Mouse (Mus musculus): ENCODE measurements around the gene Mxra8. TPM values are rescaled to one million over a fixed set of nuclear protein-coding genes. Genes with fewer than 3 reads are reported as not detected.

The Mxra8 gene
- 28.8 and 29.3 TPM in 2 replicates for polyA plus RNA-seq (2014; fragmentation: Nextera tagmentation; extraction: Ambion mirVana)

- ATAC-seq (replicated peaks; ENCODE audit: low FRiP score) (peak; percentile 86), DNase-seq (ENCODE audit: low spot score) (peak; percentile 88)
- Histone ChIP-seq H3K4me3 (ENCODE audit: low read depth, low read length) (peak within 1 kb of the TSS; percentile 31), H3K27me3 (ENCODE audit: control insufficient read depth, insufficient read depth, low read length) (peaks cover 5% of the 10 kb centered on the region; the same call in 1 of the 2 replicates), H3K9ac (ENCODE audit: low read length) (peak within 1 kb of the TSS; percentile 60), H3K36me3 (ENCODE audit: control insufficient read depth, insufficient read depth, low read length) (no peaks in the 10 kb centered on the region), H3K9me3 (ENCODE audit: control insufficient read depth, low read length) (no peaks in the 10 kb centered on the region), H3K27ac (ENCODE audit: low read depth, low read length) (0 out of 2 replicates have a peak within 1 kb of the TSS, but pooled peaks have one; percentile 12), H3K4me2 (ENCODE audit: low read depth, low read length, severe bottlenecking) (peak within 1 kb of the TSS; percentile 51), H3K4me1 (replicated peaks; ENCODE audit: control insufficient read depth, insufficient read depth, low read length) (peaks cover 19% of the 10 kb centered on the region; the same call in 1 of the 2 replicates)
- WGBS, result under 1% methylated on average over 16 of the region's 16 CpGs
Observed at GRCm38 (mm10) chr4:155839483-155839910, at the start of gene Mxra8. Mxra8 (plus strand) TSS chr4:155839680.

- Histone ChIP-seq H3K4me2 (ENCODE audit: low read depth, low read length, severe bottlenecking) (no peak within 1 kb of the TSS), H3K27me3 (ENCODE audit: control insufficient read depth, insufficient read depth, low read length) (no peaks in the 10 kb centered on the region), H3K9me3 (ENCODE audit: control insufficient read depth, low read length) (no peaks in the 10 kb centered on the region), H3K36me3 (ENCODE audit: control insufficient read depth, insufficient read depth, low read length) (no peaks in the 10 kb centered on the region), H3K9ac (ENCODE audit: low read length) (no peak within 1 kb of the TSS), H3K27ac (ENCODE audit: low read depth, low read length) (no peak within 1 kb of the TSS), H3K4me3 (ENCODE audit: low read depth, low read length) (no peak within 1 kb of the TSS), H3K4me1 (replicated peaks; ENCODE audit: control insufficient read depth, insufficient read depth, low read length) (no peaks in the 10 kb centered on the region)
- 79% methylated on average over 3 of the region's 3 CpGs for WGBS
- ATAC-seq (replicated peaks; ENCODE audit: low FRiP score) (no peak), DNase-seq (ENCODE audit: low spot score) (no peak)
Observed at GRCm38 (mm10) chr4:155790021-155790489, 49.4 kb upstream of the Mxra8 start, which contains the start of gene Ankrd65. Ankrd65 (plus strand) TSS chr4:155790439.

GRCm38 (mm10) chr4:155790650-155791161, 48.8 kb upstream of the Mxra8 start:
- ATAC-seq (replicated peaks; ENCODE audit: low FRiP score) (no peak), DNase-seq (ENCODE audit: low spot score) (no peak)
- Histone ChIP-seq H3K9me3 (ENCODE audit: control insufficient read depth, low read length) (no peaks in the 10 kb centered on the region), H3K9ac (ENCODE audit: low read length) (no peak overlapping the region), H3K36me3 (ENCODE audit: control insufficient read depth, insufficient read depth, low read length) (no peaks in the 10 kb centered on the region), H3K27me3 (ENCODE audit: control insufficient read depth, insufficient read depth, low read length) (no peaks in the 10 kb centered on the region), H3K4me2 (ENCODE audit: low read depth, low read length, severe bottlenecking) (no peak overlapping the region), H3K4me1 (replicated peaks; ENCODE audit: control insufficient read depth, insufficient read depth, low read length) (no peaks in the 10 kb centered on the region), H3K4me3 (ENCODE audit: low read depth, low read length) (no peak overlapping the region), H3K27ac (ENCODE audit: low read depth, low read length) (no peak overlapping the region)
- 84% methylated on average over 3 of the region's 3 CpGs for WGBS

- Histone ChIP-seq H3K27ac (ENCODE audit: low read depth, low read length) (no peak overlapping the region), H3K4me1 (replicated peaks; ENCODE audit: control insufficient read depth, insufficient read depth, low read length) (no peaks in the 10 kb centered on the region), H3K27me3 (ENCODE audit: control insufficient read depth, insufficient read depth, low read length) (no peaks in the 10 kb centered on the region), H3K9ac (ENCODE audit: low read length) (no peak overlapping the region), H3K36me3 (ENCODE audit: control insufficient read depth, insufficient read depth, low read length) (no peaks in the 10 kb centered on the region), H3K4me3 (ENCODE audit: low read depth, low read length) (no peak overlapping the region), H3K4me2 (ENCODE audit: low read depth, low read length, severe bottlenecking) (no peak overlapping the region), H3K9me3 (ENCODE audit: control insufficient read depth, low read length) (no peaks in the 10 kb centered on the region)
- no peak for ATAC-seq (replicated peaks; ENCODE audit: low FRiP score)
- WGBS, result 76% methylated on average over 24 of the region's 24 CpGs
- DNase-seq (ENCODE audit: low spot score), result no peak
Observed at GRCm38 (mm10) chr4:155791240-155791933, 48.1 kb upstream of the Mxra8 start.

GRCm38 (mm10) chr4:155793730-155794129, 45.8 kb upstream of the Mxra8 start:
- Histone ChIP-seq H3K9me3 (ENCODE audit: control insufficient read depth, low read length) (no peaks in the 10 kb centered on the region), H3K27me3 (ENCODE audit: control insufficient read depth, insufficient read depth, low read length) (no peaks in the 10 kb centered on the region), H3K27ac (ENCODE audit: low read depth, low read length) (no peak overlapping the region), H3K36me3 (ENCODE audit: control insufficient read depth, insufficient read depth, low read length) (no peaks in the 10 kb centered on the region), H3K4me2 (ENCODE audit: low read depth, low read length, severe bottlenecking) (no peak overlapping the region), H3K4me3 (ENCODE audit: low read depth, low read length) (no peak overlapping the region), H3K4me1 (replicated peaks; ENCODE audit: control insufficient read depth, insufficient read depth, low read length) (no peaks in the 10 kb centered on the region), H3K9ac (ENCODE audit: low read length) (no peak overlapping the region)
- 90% methylated on average over 2 of the region's 2 CpGs for WGBS
- ATAC-seq (replicated peaks; ENCODE audit: low FRiP score) (no peak), DNase-seq (ENCODE audit: low spot score) (no peak)

- H3K4me3 ChIP-seq (ENCODE audit: low read depth, low read length), result no peak overlapping the region
- peaks cover 5% of the 10 kb centered on the region; the same call in 1 of the 2 replicates for H3K4me1 ChIP-seq (replicated peaks; ENCODE audit: control insufficient read depth, insufficient read depth, low read length)
- ATAC-seq (replicated peaks; ENCODE audit: low FRiP score), result no peak
- H3K27ac ChIP-seq (ENCODE audit: low read depth, low read length), result no peak overlapping the region
- H3K4me2 ChIP-seq (ENCODE audit: low read depth, low read length, severe bottlenecking), result no peak overlapping the region
- no peaks in the 10 kb centered on the region for H3K36me3 ChIP-seq (ENCODE audit: control insufficient read depth, insufficient read depth, low read length)
- H3K9ac ChIP-seq (ENCODE audit: low read length), result no peak overlapping the region
- no peak for DNase-seq (ENCODE audit: low spot score)
- no peaks in the 10 kb centered on the region; the same call in 1 of the 2 replicates for H3K27me3 ChIP-seq (ENCODE audit: control insufficient read depth, insufficient read depth, low read length)
- WGBS, result 100% methylated on average over 1 of the region's 1 CpGs
- H3K9me3 ChIP-seq (ENCODE audit: control insufficient read depth, low read length), result no peaks in the 10 kb centered on the region
Observed at GRCm38 (mm10) chr4:155802075-155802474, 37.4 kb upstream of the Mxra8 start.

GRCm38 (mm10) chr4:155802741-155803339, 36.6 kb upstream of the Mxra8 start, which contains the start of gene Mrpl20:
Mrpl20 (plus strand) TSS chr4:155802878.
- DNase-seq (ENCODE audit: low spot score) (no peak), ATAC-seq (replicated peaks; ENCODE audit: low FRiP score) (peak; percentile 40)
- Histone ChIP-seq H3K9me3 (ENCODE audit: control insufficient read depth, low read length) (no peaks in the 10 kb centered on the region), H3K27me3 (ENCODE audit: control insufficient read depth, insufficient read depth, low read length) (no peaks in the 10 kb centered on the region; the same call in 1 of the 2 replicates), H3K4me2 (ENCODE audit: low read depth, low read length, severe bottlenecking) (peak within 1 kb of the TSS; percentile 60), H3K4me3 (ENCODE audit: low read depth, low read length) (peak within 1 kb of the TSS; percentile 91), H3K36me3 (ENCODE audit: control insufficient read depth, insufficient read depth, low read length) (no peaks in the 10 kb centered on the region; the same call in 1 of the 2 replicates), H3K9ac (ENCODE audit: low read length) (peak within 1 kb of the TSS; percentile 90), H3K4me1 (replicated peaks; ENCODE audit: control insufficient read depth, insufficient read depth, low read length) (peaks cover 5% of the 10 kb centered on the region; the same call in 1 of the 2 replicates), H3K27ac (ENCODE audit: low read depth, low read length) (peak within 1 kb of the TSS; percentile 48; the same call in 1 of the 2 replicates)
- WGBS, result 9% methylated on average over 12 of the region's 12 CpGs

GRCm38 (mm10) chr4:155803340-155804041, 36.0 kb upstream of the Mxra8 start:
- ATAC-seq (replicated peaks; ENCODE audit: low FRiP score) (peak; percentile 97), DNase-seq (ENCODE audit: low spot score) (peak; percentile 98)
- Histone ChIP-seq H3K27ac (ENCODE audit: low read depth, low read length) (peak overlapping the region; percentile 48; the same call in 1 of the 2 replicates), H3K4me2 (ENCODE audit: low read depth, low read length, severe bottlenecking) (peak overlapping the region; percentile 60), H3K9ac (ENCODE audit: low read length) (peak overlapping the region; percentile 90), H3K4me3 (ENCODE audit: low read depth, low read length) (peak overlapping the region; percentile 91), H3K9me3 (ENCODE audit: control insufficient read depth, low read length) (no peaks in the 10 kb centered on the region), H3K27me3 (ENCODE audit: control insufficient read depth, insufficient read depth, low read length) (no peaks in the 10 kb centered on the region; the same call in 1 of the 2 replicates), H3K4me1 (replicated peaks; ENCODE audit: control insufficient read depth, insufficient read depth, low read length) (peaks cover 5% of the 10 kb centered on the region; the same call in 1 of the 2 replicates), H3K36me3 (ENCODE audit: control insufficient read depth, insufficient read depth, low read length) (no peaks in the 10 kb centered on the region; the same call in none of the 2 replicates)
- whole genome bisulfite sequencing, result under 1% methylated on average over 58 of the region's 58 CpGs
